10 mouse cellular contexts compared by ENCODE assay signal in genomic region chr12:80091080-80091479, GRCm38 (mm10). TPM values are rescaled to one million over a fixed set of nuclear protein-coding genes. Genes with fewer than 3 reads are reported as not detected.
DNase-seq lines count a peak whose midpoint lies in the region; ATAC-seq lines count a peak whose summit lies in the region.
"Had no signal": no experiment of that assay in that cellular context is flagged by ENCODE, and none has a peak within 500 bp of the region (broad histone marks: within the 10 kb centered on the region; RNA-seq: fewer than 3 reads in every experiment).

No protein-coding gene starts in this region.

- H3K4me3 ChIP-seq in heart, embryonic 12.5 days, result no peak overlapping the region
- H3K4me3 ChIP-seq in limb, embryonic 15.5 days, result no peak overlapping the region

- peak overlapping the region; percentile 26 for H3K4me2 ChIP-seq in heart, embryonic 12.5 days
- H3K4me2 ChIP-seq in limb, embryonic 15.5 days, result no peak overlapping the region

- no peaks in the 10 kb centered on the region for H3K9me3 ChIP-seq in heart, embryonic 12.5 days (replicated peaks)
- H3K9me3 ChIP-seq in limb, embryonic 15.5 days, result no peaks in the 10 kb centered on the region

- no peak overlapping the region for H3K9ac ChIP-seq in heart, embryonic 12.5 days
- no peak overlapping the region for H3K9ac ChIP-seq in limb, embryonic 15.5 days

- no peak for DNase-seq in heart, adult 9 months (ENCODE audit: low spot score in 2 of 2)
- peak; percentile 49 to 54 for DNase-seq in spleen, postnatal 36 days (ENCODE audit: low spot score in 2 of 2)
- no peak for DNase-seq in spleen, postnatal 4 days (ENCODE audit: low spot score in 2 of 2)
- peak; percentile 30 for DNase-seq in yolk sac, embryonic 10.5 days (ENCODE audit: low spot score)
- DNase-seq in right cerebral cortex, postnatal 4 days, result no peak
- DNase-seq in spleen, adult 12 weeks (ENCODE audit: low spot score), result no peak
- DNase-seq: thymus, adult 18-20 months had no signal

- peaks cover 21% of the 10 kb centered on the region for H3K4me1 ChIP-seq in heart, embryonic 12.5 days (replicated peaks)
- peaks cover 8% of the 10 kb centered on the region for H3K4me1 ChIP-seq in limb, embryonic 15.5 days

- 18% methylated on average over 8 of the region's 8 CpGs for WGBS in heart, embryonic 12.5 days
- 21% methylated on average over 8 of the region's 8 CpGs for WGBS in limb, embryonic 15.5 days

- peak overlapping the region; percentile 61 for H3K27ac ChIP-seq in heart, embryonic 12.5 days (ENCODE audit: poor library complexity, severe bottlenecking)
- H3K27ac ChIP-seq in limb, embryonic 15.5 days, result 0 out of 2 replicates have a peak overlapping the region, but pooled peaks have one; percentile 33
- H3K27ac ChIP-seq: macrophage had no signal

- no peaks in the 10 kb centered on the region for H3K27me3 ChIP-seq in heart, embryonic 12.5 days (replicated peaks)
- H3K27me3 ChIP-seq in limb, embryonic 15.5 days, result no peaks in the 10 kb centered on the region

- H3K36me3 ChIP-seq in heart, embryonic 12.5 days, result no peaks in the 10 kb centered on the region
- H3K36me3 ChIP-seq in limb, embryonic 15.5 days, result no peaks in the 10 kb centered on the region

- peak; percentile 50; the same call in 1 of the 2 replicates for ATAC-seq in heart, embryonic 12.5 days (ENCODE audit: insufficient number of reproducible peaks, low FRiP score)
- ATAC-seq in limb, embryonic 15.5 days (ENCODE audit: insufficient number of reproducible peaks, low FRiP score, low TSS enrichment, low read depth), result no peak

RNA-seq across cellular contexts. Expression of gene Zfp36l1, which starts 21.7 kb away (rescaled TPM):
- 98.4 and 101 TPM in 2 replicates for polyA plus RNA-seq in heart, embryonic 12.5 days (2016; fragmentation: Nextera tagmentation; extraction: Ambion mirVana)
- polyA plus RNA-seq in limb, embryonic 15.5 days (2015; fragmentation: Nextera tagmentation; extraction: Ambion mirVana), result 147 and 148 TPM in 2 replicates

Comparison
In these comparisons a context has a peak if more than half of its experiments do, and no peak if none do; other contexts are left out.
1. DNase-seq: peak in spleen, postnatal 36 days (2 of 2) and yolk sac, embryonic 10.5 days (single experiment); none in heart, adult 9 months (0 of 2), spleen, postnatal 4 days (0 of 2), right cerebral cortex, postnatal 4 days (single experiment) and spleen, adult 12 weeks (single experiment).